Mouse (Mus musculus): Measurements from ENCODE around the gene Slc38a6.

The Slc38a6 gene

GRCm38 (mm10) chr12:73399426-73399825, 112.8 kb downstream of the Slc38a6 start:
- DNase-seq = no peak

GRCm38 (mm10) chr12:73400481-73401025, 114.0 kb downstream of the Slc38a6 start:
- DNase-seq = no peak

- no peak for DNase-seq
Observed at GRCm38 (mm10) chr12:73401520-73402130, 115.0 kb downstream of the Slc38a6 start.

DNA sequence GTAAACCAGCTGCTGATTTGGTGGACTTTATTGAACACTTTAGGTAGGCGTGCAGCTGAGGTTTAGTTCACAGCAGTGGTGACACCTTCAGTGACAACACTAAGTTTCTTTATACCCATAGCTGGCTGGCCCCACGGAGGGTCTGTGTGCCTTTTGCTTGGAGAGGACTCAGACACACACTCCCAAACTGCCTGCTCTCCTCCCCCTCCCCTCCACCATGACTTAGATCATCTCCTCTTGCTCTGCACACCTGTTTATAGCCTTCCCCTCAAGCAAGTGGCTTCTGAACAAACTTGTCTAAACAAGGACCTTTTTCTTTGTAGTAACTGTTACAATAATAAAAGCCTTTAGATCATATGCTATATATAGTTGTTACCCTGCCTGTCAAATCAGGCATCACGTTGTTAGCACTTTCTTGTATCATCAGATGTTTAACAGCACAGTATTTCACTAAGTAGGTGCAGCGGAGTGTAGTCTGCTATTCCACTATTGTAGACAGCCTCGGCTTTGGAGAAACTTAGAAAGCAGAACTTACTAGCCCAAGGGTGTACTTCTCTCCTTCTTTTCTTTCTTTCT, 115.6 kb downstream of the Slc38a6 start:
- DNase-seq = no peak

DNA sequence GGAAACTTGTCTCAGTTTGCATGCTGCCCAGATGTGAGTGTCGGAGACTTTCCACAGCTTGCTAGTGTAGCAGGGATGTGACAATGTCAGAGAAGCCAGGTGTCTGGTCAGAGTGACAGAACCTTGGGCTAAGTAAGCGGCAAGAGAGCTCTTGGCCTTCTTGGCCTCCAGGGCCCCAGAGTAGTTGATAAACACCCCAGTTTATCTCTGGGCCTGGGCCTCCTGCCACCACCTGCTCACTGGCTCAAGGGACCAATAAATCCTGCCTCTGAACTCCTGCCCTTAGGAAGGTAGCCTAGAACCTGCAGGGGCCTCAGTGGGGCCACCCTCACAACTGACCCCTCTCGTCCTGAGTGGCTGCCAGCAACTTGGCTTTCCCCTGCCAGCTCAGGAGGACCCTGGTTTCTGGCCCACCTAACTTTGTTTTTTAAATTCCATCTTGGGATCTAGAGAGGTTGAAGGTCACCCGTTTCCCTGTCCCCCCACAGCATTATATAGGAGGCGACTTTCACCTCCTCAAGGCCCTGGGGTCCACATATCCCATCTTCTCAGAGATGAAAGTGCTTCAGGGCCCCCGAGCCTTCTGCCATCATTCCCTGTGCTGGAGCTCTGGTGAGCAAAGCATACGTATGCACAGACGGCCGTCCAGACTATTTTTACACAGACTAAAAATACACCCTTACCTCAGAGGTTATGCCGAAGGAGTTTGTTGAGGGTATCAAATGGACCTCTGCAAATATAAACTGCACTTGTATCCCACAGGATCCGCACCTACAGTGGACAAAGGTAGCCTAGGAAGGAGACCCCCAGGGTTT, 116.5 kb downstream of the Slc38a6 start:
- DNase-seq = no peak

Data from lung, postnatal 36 days (tissue).